Mouse (Mus musculus) MN1 (cell line): ENCODE measurements around the gene Zfp874a.
"Not testable (repeated sequence)": the region's sequence is repeated elsewhere in the genome, so short reads cannot be mapped to it uniquely, and the experiment has no call there.

Experiments used
- DNase-seq: peaks from one replicate; pipeline ENCODE4 v3.0.0-alpha.2; 2016; ENCODE audit warnings: low spot score

Zfp874a gene

DNA sequence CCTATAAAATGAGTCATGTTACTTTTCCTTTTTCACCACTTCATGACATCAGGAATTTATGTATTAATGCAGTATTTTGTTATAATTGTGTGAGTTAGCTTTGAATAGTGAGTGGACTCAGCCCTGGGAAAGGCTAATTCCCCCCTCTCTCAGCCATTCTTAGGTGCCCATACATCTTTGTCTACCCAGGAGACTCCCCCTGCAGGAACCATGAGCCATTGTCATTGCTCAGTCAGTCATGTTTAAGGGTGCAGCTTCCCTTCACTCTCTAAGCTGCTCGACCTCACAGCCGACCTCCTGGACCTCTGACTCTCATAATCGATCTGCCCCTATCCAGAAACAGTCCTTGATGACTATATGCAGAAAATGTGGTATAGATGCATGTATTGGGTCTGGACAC is 75.2 kb downstream of the Zfp874a start:
- not testable (repeated sequence) for DNase-seq

GRCm38 (mm10) chr13:67375050-67375911 is 76.1 kb downstream of the Zfp874a start, which contains the start of the genes Gm28041 and Zfp456:
Gm28041 (minus strand) TSS chr13:67375733.
Zfp456 (minus strand) TSS chr13:67375810.
- DNase-seq, result not testable (repeated sequence)
